Mouse (Mus musculus): ENCODE measurements around the gene Sdc4. TPM values are rescaled to one million over a fixed set of nuclear protein-coding genes. Genes with fewer than 3 reads are reported as not detected.
A peak's percentile ranks its signal among the peaks of the same experiment; 100 is the strongest.

Gene Sdc4
- total RNA-seq (2021) = 10 to 100 TPM; 20.2 to 26.0 TPM
- polyA plus RNA-seq (2012; rRNA removed) = 14.7 and 15.5 TPM in 2 replicates
- long read RNA-seq, partial matches to known transcripts = 0 of 1 reads
- long read RNA-seq, other reads (novel, unspliced or antisense) = 0 of 1 reads

DNA sequence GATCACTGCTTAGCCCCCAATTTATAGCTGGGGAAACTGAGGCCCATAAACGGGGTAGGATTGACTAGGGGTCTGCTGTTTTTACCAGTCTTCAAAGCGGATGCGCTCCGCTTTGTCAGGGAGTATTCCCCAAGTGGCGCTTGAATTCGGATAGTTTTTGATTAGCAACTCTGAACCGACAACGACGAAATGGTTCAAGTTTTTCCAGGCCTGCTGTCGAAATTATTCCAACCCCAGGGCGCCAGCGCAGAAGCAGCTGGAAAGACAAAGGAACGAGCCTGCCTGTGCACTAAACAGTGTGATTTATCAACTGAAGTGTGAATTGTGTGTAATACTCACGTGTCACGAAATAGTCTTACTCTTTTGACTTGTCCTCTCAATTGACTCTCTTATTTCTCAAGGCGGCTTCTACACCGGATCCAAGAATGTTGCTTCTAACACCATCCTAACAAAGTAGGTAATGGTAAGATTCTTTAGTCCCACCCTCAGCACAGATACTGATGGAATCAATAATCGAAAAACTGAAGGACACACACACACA, at the start of gene Sdc4:
Gene Sdc4, minus strand, starts transcription at position 428 of the 541 bp plus-strand sequence.
- Histone ChIP-seq H3K27me3 (ENCODE audit: control insufficient read depth, insufficient read depth, low read length) (no peaks in the 10 kb centered on the region), H3K36me3 (ENCODE audit: control insufficient read depth, insufficient read depth, low read length) (no peaks in the 10 kb centered on the region), H3K4me1 (ENCODE audit: control insufficient read depth, insufficient read depth, low read length) (peaks cover 1% of the 10 kb centered on the region; the same call in 1 of the 2 replicates), H3K4me3 (peak within 1 kb of the TSS; percentile 58), H3K27ac (peak within 1 kb of the TSS; percentile 78), H3K79me2 (replicated peaks; ENCODE audit: control insufficient read depth, insufficient read depth, low read length) (no peaks in the 10 kb centered on the region), H3K9ac (ENCODE audit: low read depth, low read length) (peak within 1 kb of the TSS; percentile 82)
- 19% methylated on average over 18 of the region's 18 CpGs for WGBS
- TF ChIP-seq CTCF (IDR thresholded peaks at IDR 0.05) (no peak), POLR2A (IDR thresholded peaks at IDR 0.05; ENCODE audit: insufficient read depth, low read depth, low read length) (no peak), EP300 (IDR thresholded peaks at IDR 0.05; ENCODE audit: insufficient read depth, low read depth, low read length) (no peak)
- no peak for DNase-seq
- intact Hi-C loops (cut with DNase I) = no loop called here

DNA sequence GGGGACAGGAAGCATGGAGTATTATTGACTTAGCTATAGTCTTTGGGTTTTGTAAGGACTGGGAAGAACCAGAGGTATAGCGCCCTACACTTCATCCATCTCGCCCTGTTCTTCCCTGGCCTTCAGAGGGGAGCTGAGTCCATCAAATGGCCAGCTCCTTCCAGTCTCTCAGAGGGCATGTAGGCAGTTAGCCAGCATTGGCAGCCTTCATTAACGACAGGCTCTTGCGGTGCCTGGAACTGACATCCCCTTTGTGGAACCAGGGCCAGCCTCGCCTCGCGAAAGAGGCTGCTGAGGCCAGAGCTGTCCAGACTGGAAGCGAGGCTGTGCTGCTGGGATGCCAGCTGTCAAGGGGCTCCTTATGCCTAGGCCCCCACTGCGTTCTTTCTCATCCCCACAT, 44.1 kb upstream of the Sdc4 start:
- no peaks in the 10 kb centered on the region for H3K79me2 ChIP-seq (replicated peaks; ENCODE audit: control insufficient read depth, insufficient read depth, low read length)
- H3K4me3 ChIP-seq = no peak overlapping the region
- DNase-seq = no peak
- H3K27ac ChIP-seq = no peak overlapping the region; the same call in 1 of the 2 replicates
- no peak for TF ChIP-seq CTCF (IDR thresholded peaks at IDR 0.05)
- H3K4me1 ChIP-seq (ENCODE audit: control insufficient read depth, insufficient read depth, low read length) = peaks cover 3% of the 10 kb centered on the region
- intact Hi-C loops (cut with DNase I) = loop anchor here (2.0 kb wide), 2 partner anchors 15 to 29 kb away; no protein-coding TSS in a partner anchor
- H3K27me3 ChIP-seq (ENCODE audit: control insufficient read depth, insufficient read depth, low read length) = no peaks in the 10 kb centered on the region
- peak overlapping the region; percentile 85; the same call in 1 of the 2 replicates for H3K9ac ChIP-seq (ENCODE audit: low read depth, low read length)
- 77% methylated on average over 9 of the region's 9 CpGs for WGBS
- no peaks in the 10 kb centered on the region for H3K36me3 ChIP-seq (ENCODE audit: control insufficient read depth, insufficient read depth, low read length)

DNA sequence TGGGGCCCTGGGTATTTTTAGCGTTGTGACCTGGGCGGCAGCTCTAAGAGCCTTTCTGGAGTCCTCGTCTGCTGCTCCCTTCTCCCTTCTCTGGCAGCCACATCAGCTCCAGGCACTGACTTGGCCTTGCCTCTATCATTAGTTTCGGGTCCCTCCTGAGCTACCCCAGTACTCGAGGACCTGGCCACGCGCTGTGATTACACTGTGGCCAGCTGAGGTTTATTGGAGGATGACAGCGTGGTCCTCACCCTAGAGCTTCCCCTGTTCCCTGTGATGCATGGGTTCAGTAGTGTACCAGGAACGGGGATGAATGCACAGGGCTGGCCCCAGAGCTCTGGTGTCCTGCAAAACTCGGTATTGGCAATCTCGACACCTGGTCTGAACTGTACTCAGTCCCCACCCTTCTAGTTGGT, 43.4 kb upstream of the Sdc4 start:
- Histone ChIP-seq H3K4me1 (ENCODE audit: control insufficient read depth, insufficient read depth, low read length) (peaks cover 3% of the 10 kb centered on the region), H3K9ac (ENCODE audit: low read depth, low read length) (peak overlapping the region; percentile 85), H3K79me2 (replicated peaks; ENCODE audit: control insufficient read depth, insufficient read depth, low read length) (no peaks in the 10 kb centered on the region), H3K27ac (peak overlapping the region; percentile 96), H3K27me3 (ENCODE audit: control insufficient read depth, insufficient read depth, low read length) (no peaks in the 10 kb centered on the region), H3K4me3 (peak overlapping the region; percentile 93), H3K36me3 (ENCODE audit: control insufficient read depth, insufficient read depth, low read length) (no peaks in the 10 kb centered on the region)
- intact Hi-C loops (cut with DNase I) = loop anchor here (2.0 kb wide), 1 partner anchor 30 kb away; no protein-coding TSS in a partner anchor
- 10% methylated on average over 11 of the region's 11 CpGs for WGBS
- DNase-seq = no peak
- TF ChIP-seq POLR2A (IDR thresholded peaks at IDR 0.05; ENCODE audit: insufficient read depth, low read depth, low read length) (no peak), CTCF (IDR thresholded peaks at IDR 0.05) (no peak), EP300 (IDR thresholded peaks at IDR 0.05; ENCODE audit: insufficient read depth, low read depth, low read length) (no peak)

DNA sequence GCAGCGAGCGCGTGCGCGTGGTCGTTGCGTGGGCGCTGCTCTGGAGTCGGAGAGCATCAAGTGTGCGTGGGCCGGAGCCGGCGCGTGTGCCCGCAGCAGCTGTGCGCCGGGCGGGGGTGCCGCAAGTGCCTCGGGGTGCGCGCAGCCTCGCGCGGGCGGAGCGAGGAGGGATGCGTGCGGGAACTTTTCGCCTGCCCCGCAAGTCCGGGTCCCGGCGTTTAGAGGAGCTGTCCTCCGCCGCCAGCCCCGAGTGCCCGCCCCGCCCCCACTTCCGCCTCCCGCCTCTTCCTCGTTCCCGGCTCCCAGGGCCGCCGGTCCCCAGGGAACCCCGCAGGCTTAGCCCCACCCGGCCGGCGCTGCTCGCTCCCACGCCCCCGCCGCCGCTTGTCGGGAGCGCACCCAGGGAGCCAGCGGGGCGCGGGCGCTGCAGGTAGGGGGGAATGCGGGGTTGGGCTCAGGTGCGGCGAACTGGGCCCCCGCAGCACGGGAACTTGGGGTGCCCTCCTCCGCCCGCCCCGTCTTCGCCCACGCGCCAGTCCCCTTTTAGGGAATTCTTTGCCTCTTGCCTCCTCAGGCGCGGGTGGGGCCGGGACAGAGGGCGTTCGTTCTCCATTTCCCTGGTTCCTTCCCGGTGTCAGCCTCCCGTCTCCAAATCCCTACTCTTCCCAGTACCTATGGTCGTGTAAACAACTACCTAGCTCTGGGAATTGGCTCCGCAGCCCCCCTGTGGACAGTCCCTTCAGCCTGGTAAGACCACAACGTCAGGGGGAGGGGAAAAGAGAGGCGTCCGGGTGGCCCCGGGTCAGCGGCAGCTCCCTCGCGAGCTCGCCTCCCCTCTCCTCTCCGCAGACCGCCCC, 42.8 kb upstream of the Sdc4 start:
- intact Hi-C loops (cut with DNase I) = loop anchor here (1.0 to 2.0 kb wide), 2 partner anchors 11 to 30 kb away; partner anchors contain the start of gene Pigt
- peak overlapping the region; percentile 93 for H3K4me3 ChIP-seq
- no peaks in the 10 kb centered on the region for H3K27me3 ChIP-seq (ENCODE audit: control insufficient read depth, insufficient read depth, low read length)
- H3K9ac ChIP-seq (ENCODE audit: low read depth, low read length) = peak overlapping the region; percentile 85
- DNase-seq = peak; percentile 88 to 89
- H3K79me2 ChIP-seq (replicated peaks; ENCODE audit: control insufficient read depth, insufficient read depth, low read length) = no peaks in the 10 kb centered on the region
- H3K4me1 ChIP-seq (ENCODE audit: control insufficient read depth, insufficient read depth, low read length) = peaks cover 3% of the 10 kb centered on the region
- TF ChIP-seq EP300 (IDR thresholded peaks at IDR 0.05; ENCODE audit: insufficient read depth, low read depth, low read length) = no peak
- no peak for TF ChIP-seq CTCF (IDR thresholded peaks at IDR 0.05)
- TF ChIP-seq POLR2A (IDR thresholded peaks at IDR 0.05; ENCODE audit: insufficient read depth, low read depth, low read length) = no peak
- H3K27ac ChIP-seq = peak overlapping the region; percentile 96
- H3K36me3 ChIP-seq (ENCODE audit: control insufficient read depth, insufficient read depth, low read length) = no peaks in the 10 kb centered on the region
- WGBS = under 1% methylated on average over 81 of the region's 90 CpGs

DNA sequence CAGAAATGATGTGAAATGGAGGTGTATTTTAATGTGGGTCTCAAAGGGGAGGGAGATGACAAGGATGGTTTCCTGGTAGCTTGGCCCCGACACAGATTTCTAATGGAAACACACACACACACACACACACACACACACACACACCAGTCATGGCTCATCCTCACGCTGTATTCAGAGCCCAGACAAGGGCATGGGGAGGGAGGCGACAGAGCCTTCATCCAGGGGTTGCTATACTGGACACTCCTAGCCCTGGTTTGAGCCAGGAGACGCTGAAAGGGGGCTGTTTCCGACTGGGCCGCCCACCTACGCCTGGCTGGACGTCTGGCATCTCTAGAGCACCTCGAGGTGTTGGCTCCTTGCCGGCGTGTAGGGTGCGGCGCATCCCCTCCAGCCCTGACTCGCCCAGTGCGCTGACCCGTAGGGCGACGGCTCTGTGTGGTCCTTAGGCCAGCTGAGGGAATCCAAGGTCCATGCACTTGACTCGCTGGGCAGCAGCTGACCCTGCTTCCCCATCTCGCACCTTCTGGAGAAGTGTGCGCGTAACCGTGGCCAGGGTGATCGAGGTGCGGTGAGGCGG, 42.1 kb upstream of the Sdc4 start, which contains the start of gene Dbndd2:
Gene Dbndd2, plus strand, starts transcription at position 426 of the 577 bp plus-strand sequence.
- peak within 1 kb of the TSS; percentile 85 for H3K9ac ChIP-seq (ENCODE audit: low read depth, low read length)
- H3K4me1 ChIP-seq (ENCODE audit: control insufficient read depth, insufficient read depth, low read length) = peaks cover 3% of the 10 kb centered on the region
- TF ChIP-seq POLR2A (IDR thresholded peaks at IDR 0.05; ENCODE audit: insufficient read depth, low read depth, low read length) = no peak
- TF ChIP-seq CTCF (IDR thresholded peaks at IDR 0.05) = no peak
- no peak for TF ChIP-seq EP300 (IDR thresholded peaks at IDR 0.05; ENCODE audit: insufficient read depth, low read depth, low read length)
- intact Hi-C loops (cut with DNase I) = loop anchor here (1.0 to 2.0 kb wide), 3 partner anchors 12 to 31 kb away; partner anchors contain the start of gene Pigt
- H3K36me3 ChIP-seq (ENCODE audit: control insufficient read depth, insufficient read depth, low read length) = no peaks in the 10 kb centered on the region
- H3K27me3 ChIP-seq (ENCODE audit: control insufficient read depth, insufficient read depth, low read length) = no peaks in the 10 kb centered on the region
- WGBS = 2% methylated on average over 26 of the region's 26 CpGs
- H3K27ac ChIP-seq = peak within 1 kb of the TSS; percentile 96
- no peaks in the 10 kb centered on the region for H3K79me2 ChIP-seq (replicated peaks; ENCODE audit: control insufficient read depth, insufficient read depth, low read length)
- DNase-seq = peak; percentile 73 to 75
- peak within 1 kb of the TSS; percentile 93 for H3K4me3 ChIP-seq

All from heart, adult 2 months (tissue).